In the genomic region with DNA sequence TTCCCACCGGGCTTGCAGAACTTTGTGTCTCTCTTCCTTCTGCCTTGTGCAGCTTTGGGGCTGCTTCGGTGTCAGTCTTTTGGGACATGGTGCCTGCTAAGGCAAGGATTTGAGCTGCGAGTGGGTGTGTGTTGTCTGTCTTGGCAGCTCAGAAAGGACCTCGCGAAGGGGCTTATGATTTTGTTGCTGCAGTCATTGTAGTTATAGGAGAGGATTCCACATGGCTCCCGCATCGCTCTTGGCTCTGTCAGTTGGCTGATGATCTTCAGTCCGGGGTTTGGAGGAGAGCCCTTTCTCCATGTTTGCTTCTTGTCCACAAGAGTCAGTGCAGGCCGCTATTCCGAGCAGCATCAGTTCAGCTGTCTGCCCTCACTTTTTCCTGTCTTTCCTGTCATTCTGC, we compare ENCODE assay signal across 13 mouse cellular contexts.
DNase-seq lines count a peak whose midpoint lies in the region; ATAC-seq and TF ChIP-seq lines count a peak whose summit lies in the region.
"Had no signal": no experiment of that assay in that cellular context is flagged by ENCODE, and none has a peak within 500 bp of the region (broad histone marks: within the 10 kb centered on the region; RNA-seq: fewer than 3 reads in every experiment).

No protein-coding gene starts in this region.

- ATAC-seq in forebrain, embryonic 11.5 days (replicated peaks; ENCODE audit: low FRiP score): no peak
- ATAC-seq in hindbrain, embryonic 11.5 days (ENCODE audit: low FRiP score): no peak
- 0 out of 2 replicates have a peak, but pooled peaks have one; percentile 24 for ATAC-seq in midbrain, embryonic 15.5 days (replicated peaks)
- no peak for ATAC-seq in lung, postnatal 0 days

- no peak for DNase-seq in forebrain, embryonic 10.5 days (ENCODE audit: extremely low spot score, low spot score)
- DNase-seq in forebrain, embryonic 11.5 days (ENCODE audit: low spot score): no peak
- peak; percentile 6 to 13 for DNase-seq in cerebellum, adult 18-20 months
- DNase-seq in hindbrain, embryonic 11.5 days (ENCODE audit: low spot score): no peak
- DNase-seq in urinary bladder, postnatal 14 days (ENCODE audit: low spot score): no peak
- DNase-seq in lung, postnatal 0 days (ENCODE audit: low spot score): no peak
- DNase-seq in embryo, embryonic 11 days: no peak
- DNase-seq: gastrocnemius, postnatal 14 days; heart, postnatal 10 days; lung, postnatal 4 days; thymus, postnatal 25 days had no signal

- no peak for TF ChIP-seq CTCF in lung, postnatal 0 days (IDR thresholded peaks at IDR 0.05)

- no peaks in the 10 kb centered on the region; the same call in 1 of the 2 replicates for H3K9me3 ChIP-seq in forebrain, embryonic 10.5 days
- H3K9me3 ChIP-seq in forebrain, embryonic 11.5 days (ENCODE audit: control insufficient read depth, low read length): no peaks in the 10 kb centered on the region
- no peaks in the 10 kb centered on the region for H3K9me3 ChIP-seq in hindbrain, embryonic 11.5 days (ENCODE audit: control insufficient read depth, low read length)
- H3K9me3 ChIP-seq in midbrain, embryonic 15.5 days: no peaks in the 10 kb centered on the region
- H3K9me3 ChIP-seq in lung, postnatal 0 days (ENCODE audit: low read length): no peaks in the 10 kb centered on the region
- H3K9me3 ChIP-seq: limb, embryonic 12.5 days had no signal

- H3K4me1 ChIP-seq in forebrain, embryonic 10.5 days: peaks cover 10% of the 10 kb centered on the region; the same call in 1 of the 2 replicates
- no peaks in the 10 kb centered on the region for H3K4me1 ChIP-seq in forebrain, embryonic 11.5 days (replicated peaks; ENCODE audit: control insufficient read depth, insufficient read depth, low read length)
- H3K4me1 ChIP-seq in hindbrain, embryonic 11.5 days (replicated peaks; ENCODE audit: control insufficient read depth, insufficient read depth, low read length): no peaks in the 10 kb centered on the region
- peaks cover 19% of the 10 kb centered on the region for H3K4me1 ChIP-seq in midbrain, embryonic 15.5 days
- H3K4me1 ChIP-seq in lung, postnatal 0 days (ENCODE audit: insufficient read depth, low read depth, low read length): no peaks in the 10 kb centered on the region

- no peaks in the 10 kb centered on the region for H3K27me3 ChIP-seq in forebrain, embryonic 10.5 days (ENCODE audit: poor library complexity, severe bottlenecking)
- no peaks in the 10 kb centered on the region for H3K27me3 ChIP-seq in forebrain, embryonic 11.5 days (ENCODE audit: control insufficient read depth, insufficient read depth, low read length)
- no peaks in the 10 kb centered on the region for H3K27me3 ChIP-seq in hindbrain, embryonic 11.5 days (ENCODE audit: control insufficient read depth, insufficient read depth, low read length)
- no peaks in the 10 kb centered on the region for H3K27me3 ChIP-seq in midbrain, embryonic 15.5 days (replicated peaks)
- no peaks in the 10 kb centered on the region for H3K27me3 ChIP-seq in lung, postnatal 0 days (replicated peaks; ENCODE audit: insufficient read depth, low read length)
- H3K27me3 ChIP-seq: limb, embryonic 12.5 days had no signal

- peak overlapping the region; percentile 40; the same call in 1 of the 2 replicates for H3K27ac ChIP-seq in forebrain, embryonic 10.5 days
- H3K27ac ChIP-seq in forebrain, embryonic 11.5 days (ENCODE audit: low read depth, low read length): no peak overlapping the region
- 0 out of 2 replicates have a peak overlapping the region, but pooled peaks have one; percentile 18 for H3K27ac ChIP-seq in hindbrain, embryonic 11.5 days (ENCODE audit: low read depth, low read length)
- peak overlapping the region; percentile 71 for H3K27ac ChIP-seq in midbrain, embryonic 15.5 days
- H3K27ac ChIP-seq in lung, postnatal 0 days (ENCODE audit: low read length): no peak overlapping the region
- H3K27ac ChIP-seq: limb, embryonic 12.5 days had no signal

- no peak overlapping the region for H3K4me2 ChIP-seq in forebrain, embryonic 11.5 days (ENCODE audit: low read depth, low read length, severe bottlenecking)
- H3K4me2 ChIP-seq in hindbrain, embryonic 11.5 days (replicated peaks; ENCODE audit: low read depth, low read length): no peak overlapping the region
- no peak overlapping the region for H3K4me2 ChIP-seq in midbrain, embryonic 15.5 days
- no peak overlapping the region for H3K4me2 ChIP-seq in lung, postnatal 0 days (replicated peaks; ENCODE audit: low read depth, low read length)
- H3K4me2 ChIP-seq: limb, embryonic 12.5 days had no signal

- no peak overlapping the region for H3K4me3 ChIP-seq in forebrain, embryonic 10.5 days
- no peak overlapping the region for H3K4me3 ChIP-seq in forebrain, embryonic 11.5 days (ENCODE audit: low read depth, low read length)
- no peak overlapping the region for H3K4me3 ChIP-seq in hindbrain, embryonic 11.5 days (ENCODE audit: low read depth, low read length)
- no peak overlapping the region for H3K4me3 ChIP-seq in midbrain, embryonic 15.5 days
- H3K4me3 ChIP-seq in lung, postnatal 0 days (ENCODE audit: low read depth, low read length): no peak overlapping the region
- H3K4me3 ChIP-seq: limb, embryonic 12.5 days had no signal

- no peaks in the 10 kb centered on the region for H3K36me3 ChIP-seq in forebrain, embryonic 10.5 days (replicated peaks)
- H3K36me3 ChIP-seq in forebrain, embryonic 11.5 days (ENCODE audit: control insufficient read depth, insufficient read depth, low read length): no peaks in the 10 kb centered on the region
- H3K36me3 ChIP-seq in hindbrain, embryonic 11.5 days (ENCODE audit: control insufficient read depth, insufficient read depth, low read length): no peaks in the 10 kb centered on the region
- H3K36me3 ChIP-seq in midbrain, embryonic 15.5 days (replicated peaks): no peaks in the 10 kb centered on the region
- H3K36me3 ChIP-seq in lung, postnatal 0 days (ENCODE audit: insufficient read depth, low read length): no peaks in the 10 kb centered on the region
- H3K36me3 ChIP-seq: limb, embryonic 12.5 days had no signal

- H3K9ac ChIP-seq in forebrain, embryonic 11.5 days (ENCODE audit: low read length): no peak overlapping the region
- no peak overlapping the region for H3K9ac ChIP-seq in hindbrain, embryonic 11.5 days (ENCODE audit: low read depth, low read length)
- H3K9ac ChIP-seq in midbrain, embryonic 15.5 days: peak overlapping the region; percentile 6; the same call in 1 of the 2 replicates
- H3K9ac ChIP-seq in lung, postnatal 0 days (replicated peaks; ENCODE audit: low read depth): no peak overlapping the region
- H3K9ac ChIP-seq: limb, embryonic 12.5 days had no signal

- 87% methylated on average over 10 of the region's 10 CpGs for WGBS in forebrain, embryonic 10.5 days
- 83% methylated on average over 10 of the region's 10 CpGs for WGBS in forebrain, embryonic 11.5 days
- WGBS in hindbrain, embryonic 11.5 days: 83% methylated on average over 10 of the region's 10 CpGs
- 63% methylated on average over 10 of the region's 10 CpGs for WGBS in midbrain, embryonic 15.5 days
- 71% methylated on average over 10 of the region's 10 CpGs for WGBS in lung, postnatal 0 days

- TF ChIP-seq EP300 in lung, postnatal 0 days (IDR thresholded peaks at IDR 0.05): no peak

Comparison
In these comparisons a context has a peak if more than half of its experiments do, and no peak if none do; other contexts are left out.
1. H3K27ac ChIP-seq: peak in forebrain, embryonic 10.5 days (single experiment), hindbrain, embryonic 11.5 days (single experiment) and midbrain, embryonic 15.5 days (single experiment); none in forebrain, embryonic 11.5 days (single experiment) and lung, postnatal 0 days (single experiment).
2. DNase-seq: peak in cerebellum, adult 18-20 months (2 of 2); none in forebrain, embryonic 10.5 days (single experiment), forebrain, embryonic 11.5 days (single experiment), hindbrain, embryonic 11.5 days (single experiment), urinary bladder, postnatal 14 days (single experiment), lung, postnatal 0 days (single experiment) and embryo, embryonic 11 days (single experiment).